Mouse (Mus musculus): ENCODE results near the gene Nrxn2. TPM values are rescaled to one million over a fixed set of nuclear protein-coding genes. Genes with fewer than 3 reads are reported as not detected.

Gene Nrxn2
- total RNA-seq, 2 experiments from 2014 or later = 3.5 to 3.7 TPM

Small RNA genes within 50 kb of the gene (microRNA-seq; reads per million reads assigned to microRNA genes)
- 0 reads per million in 2 experiments for gene Gm26460

Other genes starting within 250 kb of the Nrxn2 start
- not detected for gene Majin, start 234.3 kb upstream of the Nrxn2 start, total RNA-seq (2021)
- not detected for gene Gpha2, start 192.4 kb upstream of the Nrxn2 start, total RNA-seq (2021)
- 10 to 100 TPM; 30.1 to 30.2 TPM for gene Ppp2r5b, start 182.9 kb upstream of the Nrxn2 start, total RNA-seq (2021)
- 10 to 100 TPM; 15.9 to 16.2 TPM for gene Atg2a, start 177.1 kb upstream of the Nrxn2 start, total RNA-seq (2021)
- gene Ehd1, start 142.0 kb upstream of the Nrxn2 start, total RNA-seq (2021) = 100 to 1,000 TPM in 1 of 2 experiments, 10 to 100 TPM in 1; 97.8 to 114 TPM
- 1 to 10 TPM; 8.2 to 10.0 TPM for gene Cdc42bpg, start 112.3 kb upstream of the Nrxn2 start, total RNA-seq (2021)
- 10 to 100 TPM; 16.6 to 18.5 TPM for gene Men1, start 83.8 kb upstream of the Nrxn2 start, total RNA-seq (2021)
- gene Map4k2, start 77.6 kb upstream of the Nrxn2 start, total RNA-seq (2021) = 10 to 100 TPM; 37.5 to 42.8 TPM
- gene Sf1, start 55.0 kb upstream of the Nrxn2 start, total RNA-seq (2021) = 100 to 1,000 TPM; 181 to 188 TPM
- gene Pygm, start 34.3 kb upstream of the Nrxn2 start, total RNA-seq (2021) = 100 to 1,000 TPM; 455 to 466 TPM
- 10 to 100 TPM; 42.6 to 45.1 TPM for gene Rasgrp2, start 19.4 kb upstream of the Nrxn2 start, total RNA-seq (2021)
- not detected for gene Slc22a12, start 124.3 kb downstream of the Nrxn2 start, total RNA-seq (2021)